Mouse (Mus musculus) hindbrain, embryonic 15.5 days (tissue): ENCODE results near the gene Akt1. TPM values are rescaled to one million over a fixed set of nuclear protein-coding genes. Genes with fewer than 3 reads are reported as not detected.

Source experiments
- ATAC-seq: fragments of 200-750 bp; cut with Nextera tagmentation; 2 replicates; pipeline ENCODE4 v1.8.0; 2017; ENCODE audit warnings: low read depth, moderate number of reproducible peaks, moderate TSS enrichment; ENCODE audit not compliant: low FRiP score
- H3K27ac ChIP-seq: fragments of 300-500 bp; sonication (generic); replicated peaks from 2 replicates; pipeline ENCODE4 v1.5.1; 2015; ENCODE audit warnings: mild to moderate bottlenecking, inconsistent platforms
- H3K27me3 ChIP-seq: fragments of 300-500 bp; sonication (generic); 2 replicates; pipeline ENCODE4 v1.6.1; 2015; ENCODE audit warnings: control low read depth, inconsistent platforms
- H3K36me3 ChIP-seq: fragments of 300-500 bp; sonication (generic); 2 replicates; pipeline ENCODE4 v1.6.1; 2015; ENCODE audit warnings: control low read depth, inconsistent platforms
- H3K4me1 ChIP-seq: fragments of 300-500 bp; sonication (generic); replicated peaks from 2 replicates; pipeline ENCODE4 v1.6.1; 2015; ENCODE audit warnings: control low read depth, inconsistent platforms
- H3K4me2 ChIP-seq: fragments of 300-500 bp; sonication (generic); 2 replicates; pipeline ENCODE4 v1.6.1; 2015; ENCODE audit warnings: moderate library complexity, mild to moderate bottlenecking, inconsistent platforms
- H3K4me3 ChIP-seq: fragments of 300-500 bp; sonication (generic); 2 replicates; pipeline ENCODE4 v1.5.1; 2015; ENCODE audit warnings: mild to moderate bottlenecking, inconsistent platforms
- H3K9ac ChIP-seq: fragments of 300-500 bp; sonication (generic); 2 replicates; pipeline ENCODE4 v1.6.1; 2015; ENCODE audit warnings: inconsistent platforms
- H3K9me3 ChIP-seq: fragments of 300-500 bp; sonication (generic); 2 replicates; pipeline ENCODE4 v1.6.1; 2016; ENCODE audit warnings: control low read depth, inconsistent platforms
- WGBS: fragments of 180-500 bp; shearing (Covaris S2); methylation state at CpG from one replicate; pipeline ENCODE4 v1.1.7; 2015; 5-methylcytosine and 5-hydroxymethylcytosine counted together
- polyA plus RNA-seq: library from polyadenylated mRNA; unstranded; fragments of >200 nt; fragmentation: Nextera tagmentation; extraction: Ambion mirVana; gene quantifications from 2 replicates; pipeline ENCODE4 v1.2.1, GENCODE M21; 2015

Akt1 gene
- polyA plus RNA-seq, 1 experiment from 2014 or later = 159 TPM

DNA sequence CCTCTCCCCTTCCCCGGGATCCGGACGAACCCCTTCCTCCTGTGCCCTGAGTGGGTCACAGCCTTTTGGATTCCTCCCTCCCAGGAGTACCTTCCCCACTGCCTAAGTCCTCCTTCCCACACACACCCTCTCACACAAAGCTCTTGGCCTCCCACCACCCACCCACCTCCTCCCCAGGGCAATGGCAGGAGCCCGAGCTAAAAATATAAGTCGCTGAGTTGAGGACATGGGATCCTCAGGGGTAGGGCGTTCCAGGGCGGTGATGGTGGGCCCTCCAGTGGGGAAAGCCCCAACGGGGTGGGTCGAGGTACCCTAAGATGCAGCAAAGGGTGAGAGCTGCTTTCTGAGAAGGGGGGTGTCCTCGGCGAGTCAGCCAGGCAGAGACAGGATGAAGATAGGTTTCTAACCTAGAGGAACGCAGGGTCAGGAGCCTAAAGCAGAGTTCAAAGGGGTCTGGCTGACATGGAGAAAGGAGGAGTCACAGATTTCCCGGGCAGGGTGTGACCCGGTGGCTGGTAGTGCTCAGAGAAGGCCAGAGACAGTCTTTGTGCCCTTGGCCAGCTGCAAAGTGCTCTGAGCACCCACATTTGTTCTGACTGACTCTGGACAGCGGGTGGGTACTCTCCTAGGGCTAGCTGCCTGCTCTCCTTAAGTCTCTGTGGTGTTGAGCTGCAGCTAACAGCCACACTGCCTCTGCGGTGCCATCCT is 54.2 kb downstream of the Akt1 start:
- H3K27ac ChIP-seq = no peak overlapping the region
- H3K4me2 ChIP-seq = peak overlapping the region; percentile 98
- no peaks in the 10 kb centered on the region for H3K9me3 ChIP-seq
- H3K9ac ChIP-seq = peak overlapping the region; percentile 64
- H3K27me3 ChIP-seq = peaks cover 17% of the 10 kb centered on the region
- WGBS = 11% methylated on average over 16 of the region's 16 CpGs
- H3K4me1 ChIP-seq = peaks cover 17% of the 10 kb centered on the region
- 0 out of 2 replicates have a peak, but pooled peaks have one; percentile 6 for ATAC-seq
- H3K4me3 ChIP-seq = peak overlapping the region; percentile 57
- H3K36me3 ChIP-seq = no peaks in the 10 kb centered on the region

DNA sequence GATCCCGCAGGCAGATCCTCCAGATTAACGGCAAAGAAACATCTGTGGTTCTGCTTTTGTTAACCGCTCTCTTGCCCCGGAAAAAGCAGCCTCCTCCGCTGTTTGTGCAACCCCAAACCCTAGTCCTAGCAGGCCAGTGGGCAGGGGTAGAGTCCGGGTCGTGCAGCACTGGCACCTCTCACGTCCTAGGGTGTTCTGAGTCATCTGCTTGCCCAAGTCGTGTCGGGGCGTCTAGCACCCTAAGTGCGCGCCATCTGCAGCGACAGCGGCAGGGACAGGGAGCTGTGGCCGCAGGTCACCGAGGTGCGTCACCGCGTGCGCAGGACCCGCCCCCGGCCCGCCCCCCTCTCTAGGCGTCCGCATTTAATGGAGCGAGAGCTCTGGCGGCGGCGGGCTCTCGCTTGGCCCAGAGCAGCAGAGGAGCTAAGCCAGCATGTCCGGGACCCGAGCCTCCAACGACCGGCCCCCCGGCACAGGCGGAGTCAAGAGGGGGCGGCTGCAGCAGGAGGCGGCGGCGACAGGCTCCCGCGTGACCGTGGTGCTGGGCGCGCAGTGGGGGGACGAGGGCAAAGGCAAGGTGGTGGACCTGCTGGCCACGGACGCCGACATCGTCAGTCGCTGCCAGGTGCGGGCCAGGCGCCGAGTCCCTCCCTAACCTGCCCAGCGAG is 54.9 kb downstream of the Akt1 start, which contains the start of gene Adssl1:
Gene Adssl1 (plus strand): TSS at position 360 of the 668 bp plus-strand sequence.
- peaks cover 17% of the 10 kb centered on the region for H3K27me3 ChIP-seq
- peak within 1 kb of the TSS; percentile 64 for H3K9ac ChIP-seq
- peak within 1 kb of the TSS; percentile 57 for H3K4me3 ChIP-seq
- H3K36me3 ChIP-seq = no peaks in the 10 kb centered on the region
- peaks cover 17% of the 10 kb centered on the region for H3K4me1 ChIP-seq
- H3K9me3 ChIP-seq = no peaks in the 10 kb centered on the region
- under 1% methylated on average over 54 of the region's 56 CpGs for WGBS
- no peak within 1 kb of the TSS for H3K27ac ChIP-seq
- H3K4me2 ChIP-seq = peak within 1 kb of the TSS; percentile 98
- peak; percentile 74 for ATAC-seq

DNA sequence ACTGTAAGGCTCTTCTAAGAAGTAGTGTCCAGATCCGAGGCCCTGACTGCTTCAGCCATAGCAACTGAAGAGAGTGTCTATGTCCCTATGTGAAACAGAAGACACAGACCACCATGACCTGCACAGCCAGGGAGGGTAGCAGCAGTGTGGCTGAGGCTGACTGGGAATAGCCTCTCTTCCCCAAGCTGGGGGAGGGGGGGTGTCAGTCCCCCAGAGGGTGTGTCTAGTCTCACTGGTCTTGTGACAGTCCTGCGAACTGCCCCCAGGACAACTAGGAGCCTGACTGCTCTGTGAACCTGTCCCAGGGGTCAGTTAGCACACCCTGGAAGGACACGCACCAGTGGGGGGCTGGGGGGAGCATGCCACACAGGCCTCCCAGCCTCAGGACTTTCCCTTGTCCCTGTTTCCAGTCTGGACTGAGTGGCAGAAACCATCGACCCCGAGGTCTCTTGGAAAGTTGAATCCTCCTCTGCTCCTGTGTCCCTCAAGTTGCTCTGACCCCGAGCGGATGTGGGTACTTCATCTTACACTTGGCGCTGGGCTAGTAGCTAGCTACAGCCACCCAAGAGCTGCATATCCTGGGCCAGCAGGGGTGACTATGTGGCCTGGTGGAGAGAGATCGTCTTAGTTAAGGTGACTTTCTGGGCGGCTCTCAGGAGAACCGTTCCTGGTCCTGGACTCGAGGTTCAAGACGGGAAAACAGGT is 55.6 kb downstream of the Akt1 start:
- H3K9me3 ChIP-seq = no peaks in the 10 kb centered on the region
- peak overlapping the region; percentile 98 for H3K4me2 ChIP-seq
- no peak overlapping the region for H3K27ac ChIP-seq
- H3K4me3 ChIP-seq = peak overlapping the region; percentile 57
- H3K4me1 ChIP-seq = peaks cover 17% of the 10 kb centered on the region
- H3K36me3 ChIP-seq = no peaks in the 10 kb centered on the region
- no peak for ATAC-seq
- peaks cover 17% of the 10 kb centered on the region for H3K27me3 ChIP-seq
- WGBS = 29% methylated on average over 13 of the region's 13 CpGs
- peak overlapping the region; percentile 64; the same call in 1 of the 2 replicates for H3K9ac ChIP-seq

DNA sequence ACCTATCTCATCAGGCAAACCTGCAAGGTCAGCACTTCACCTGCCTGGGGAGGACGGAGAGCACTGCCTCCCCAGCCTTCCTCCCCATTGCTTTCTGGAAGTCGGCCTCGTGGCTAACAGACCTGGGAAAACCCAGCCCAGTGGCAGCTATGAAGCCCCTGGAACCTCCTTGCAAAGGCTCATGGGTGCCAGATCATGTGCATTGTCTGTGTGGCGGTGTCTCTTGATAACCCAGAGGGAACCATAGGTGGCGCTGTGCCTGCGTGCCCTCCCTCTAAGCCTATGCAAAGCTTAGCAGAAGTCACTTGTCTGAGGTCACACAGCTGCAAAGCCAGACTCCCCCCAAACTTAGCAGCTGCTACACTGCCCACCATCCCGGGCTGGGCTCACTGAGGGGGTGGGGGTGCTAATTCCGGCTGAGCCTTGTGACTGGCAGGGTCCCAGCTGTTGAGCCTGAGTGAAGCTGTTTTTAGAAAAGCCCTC is 56.7 kb downstream of the Akt1 start:
- WGBS = 11% methylated on average over 8 of the region's 8 CpGs
- Histone ChIP-seq H3K4me1 (peaks cover 17% of the 10 kb centered on the region), H3K4me2 (no peak overlapping the region), H3K36me3 (no peaks in the 10 kb centered on the region), H3K27ac (no peak overlapping the region), H3K9me3 (no peaks in the 10 kb centered on the region), H3K27me3 (peaks cover 17% of the 10 kb centered on the region), H3K9ac (no peak overlapping the region), H3K4me3 (no peak overlapping the region)
- ATAC-seq = peak; percentile 17; the same call in 1 of the 2 replicates

DNA sequence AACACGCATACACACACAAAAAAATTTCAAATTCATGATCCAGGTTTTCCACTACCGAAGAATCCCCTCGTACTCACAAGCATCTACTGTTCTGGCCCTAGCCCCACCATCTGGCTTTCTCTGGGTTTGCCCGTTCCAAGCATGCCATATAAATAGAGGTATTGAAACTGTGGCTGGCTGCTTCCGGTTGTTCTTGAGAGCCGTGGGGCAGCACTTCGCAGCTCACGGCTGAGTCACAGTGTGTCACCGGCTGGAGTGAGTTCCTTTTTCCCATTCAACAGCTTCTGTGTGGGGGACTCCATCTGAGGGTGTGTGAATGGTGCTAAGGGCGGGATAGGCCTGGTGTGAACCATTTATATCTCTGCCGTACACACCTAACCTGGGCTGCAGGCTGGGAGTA is 57.5 kb downstream of the Akt1 start:
- no peak overlapping the region for H3K4me2 ChIP-seq
- no peak overlapping the region for H3K4me3 ChIP-seq
- no peaks in the 10 kb centered on the region for H3K9me3 ChIP-seq
- H3K36me3 ChIP-seq = no peaks in the 10 kb centered on the region
- no peak overlapping the region for H3K27ac ChIP-seq
- peaks cover 17% of the 10 kb centered on the region for H3K4me1 ChIP-seq
- no peak for ATAC-seq
- no peak overlapping the region for H3K9ac ChIP-seq
- 89% methylated on average over 11 of the region's 11 CpGs for WGBS
- peaks cover 17% of the 10 kb centered on the region for H3K27me3 ChIP-seq

DNA sequence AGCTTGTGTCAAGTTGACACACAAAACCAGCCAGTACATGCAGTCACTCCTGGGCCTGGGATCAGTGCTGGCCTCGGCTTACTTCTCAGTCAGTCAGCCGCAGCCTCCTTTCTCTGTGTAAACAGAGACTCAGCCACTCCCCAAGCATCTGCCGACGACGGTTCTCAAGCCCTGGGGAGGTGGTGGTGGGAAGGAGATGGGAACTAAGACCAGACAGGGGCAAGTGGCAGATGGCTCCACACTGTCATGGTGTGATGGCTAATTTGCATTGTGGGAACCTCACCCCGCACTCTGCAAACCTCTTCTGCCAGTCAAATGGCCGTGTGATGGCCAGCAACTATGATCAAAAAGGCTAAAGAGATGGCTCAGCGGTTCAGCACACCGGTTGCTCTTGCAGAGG is 58.0 kb downstream of the Akt1 start:
- Histone ChIP-seq H3K9me3 (no peaks in the 10 kb centered on the region), H3K36me3 (no peaks in the 10 kb centered on the region), H3K4me1 (peaks cover 17% of the 10 kb centered on the region), H3K9ac (no peak overlapping the region), H3K4me2 (no peak overlapping the region), H3K27ac (no peak overlapping the region), H3K27me3 (peaks cover 17% of the 10 kb centered on the region), H3K4me3 (no peak overlapping the region)
- 58% methylated on average over 9 of the region's 9 CpGs for WGBS
- no peak for ATAC-seq

DNA sequence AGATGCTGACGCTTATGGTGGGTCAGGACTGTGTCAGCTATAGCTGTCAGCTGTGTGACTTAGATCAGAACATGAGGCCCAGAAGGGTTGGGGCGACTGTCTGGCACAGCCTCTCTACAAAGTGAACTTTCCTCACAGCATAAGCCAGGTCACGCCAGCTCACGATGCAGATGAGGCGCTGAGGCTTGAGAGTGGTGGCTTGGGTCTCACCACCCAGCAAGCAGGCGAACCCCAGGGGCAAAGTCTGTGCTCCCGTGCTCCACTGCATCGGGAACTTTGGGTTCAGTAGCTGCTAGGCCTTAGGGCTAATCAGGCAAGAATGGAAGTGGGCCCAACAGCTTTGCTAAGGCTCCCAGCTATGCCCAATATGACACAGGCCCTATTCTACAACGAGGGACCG is 65.7 kb downstream of the Akt1 start:
- Histone ChIP-seq H3K27ac (no peak overlapping the region), H3K9ac (no peak overlapping the region), H3K4me2 (no peak overlapping the region), H3K27me3 (no peaks in the 10 kb centered on the region), H3K36me3 (no peaks in the 10 kb centered on the region), H3K9me3 (no peaks in the 10 kb centered on the region), H3K4me3 (no peak overlapping the region), H3K4me1 (0 out of 2 replicates have a peak, but pooled peaks cover 4% of the 10 kb centered on the region)
- WGBS = 87% methylated on average over 10 of the region's 10 CpGs
- ATAC-seq = no peak

DNA sequence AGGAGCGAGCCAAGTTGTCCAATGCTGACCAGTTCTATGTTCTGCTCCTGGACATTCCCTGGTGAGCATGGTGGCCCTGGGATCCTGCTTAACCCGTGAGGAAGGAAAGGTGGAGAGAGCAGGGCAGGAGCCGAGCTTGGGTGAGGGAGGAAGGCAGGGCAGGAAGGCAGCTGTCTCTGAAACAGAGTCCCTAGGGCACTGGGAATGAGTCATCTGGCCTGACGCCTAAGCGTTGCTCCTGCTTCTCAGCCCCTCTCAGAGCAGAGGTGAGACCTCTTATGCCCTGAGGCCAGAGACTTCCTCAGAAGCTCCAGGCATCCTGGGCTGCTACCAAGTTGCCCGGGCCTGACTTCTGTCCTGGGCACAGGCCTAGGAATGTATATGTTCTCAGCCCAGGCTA is 67.7 kb downstream of the Akt1 start:
- no peak overlapping the region for H3K9ac ChIP-seq
- no peaks in the 10 kb centered on the region for H3K36me3 ChIP-seq
- H3K4me3 ChIP-seq = no peak overlapping the region
- no peaks in the 10 kb centered on the region for H3K9me3 ChIP-seq
- 0 out of 2 replicates have a peak, but pooled peaks cover 4% of the 10 kb centered on the region for H3K4me1 ChIP-seq
- ATAC-seq = no peak
- no peaks in the 10 kb centered on the region for H3K27me3 ChIP-seq
- H3K4me2 ChIP-seq = no peak overlapping the region
- no peak overlapping the region for H3K27ac ChIP-seq
- 81% methylated on average over 6 of the region's 6 CpGs for WGBS

DNA sequence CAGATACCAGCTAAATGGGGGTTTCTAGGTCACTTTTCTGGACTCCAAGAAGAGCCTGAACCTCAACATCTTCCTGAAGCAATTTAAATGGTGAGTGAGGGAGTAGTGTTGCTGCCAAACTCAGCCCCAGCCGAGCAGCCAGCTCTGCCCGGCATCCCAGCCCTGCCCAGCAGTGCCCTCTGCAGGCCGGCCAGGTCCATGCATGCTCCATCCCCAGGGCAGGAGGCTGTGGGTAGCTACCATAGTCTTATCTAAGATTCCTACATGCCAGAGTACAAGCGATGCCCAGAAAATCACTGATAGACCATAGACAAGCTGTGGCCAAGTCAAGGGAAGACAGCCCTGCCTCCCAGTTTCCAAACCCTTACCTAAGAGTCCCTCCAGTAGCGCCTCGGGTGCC is 68.9 kb downstream of the Akt1 start:
- 47% methylated on average over 6 of the region's 6 CpGs for WGBS
- Histone ChIP-seq H3K27ac (no peak overlapping the region), H3K9me3 (no peaks in the 10 kb centered on the region), H3K36me3 (no peaks in the 10 kb centered on the region), H3K4me3 (no peak overlapping the region), H3K27me3 (no peaks in the 10 kb centered on the region), H3K4me1 (0 out of 2 replicates have a peak, but pooled peaks cover 4% of the 10 kb centered on the region), H3K4me2 (no peak overlapping the region), H3K9ac (no peak overlapping the region)
- no peak for ATAC-seq

DNA sequence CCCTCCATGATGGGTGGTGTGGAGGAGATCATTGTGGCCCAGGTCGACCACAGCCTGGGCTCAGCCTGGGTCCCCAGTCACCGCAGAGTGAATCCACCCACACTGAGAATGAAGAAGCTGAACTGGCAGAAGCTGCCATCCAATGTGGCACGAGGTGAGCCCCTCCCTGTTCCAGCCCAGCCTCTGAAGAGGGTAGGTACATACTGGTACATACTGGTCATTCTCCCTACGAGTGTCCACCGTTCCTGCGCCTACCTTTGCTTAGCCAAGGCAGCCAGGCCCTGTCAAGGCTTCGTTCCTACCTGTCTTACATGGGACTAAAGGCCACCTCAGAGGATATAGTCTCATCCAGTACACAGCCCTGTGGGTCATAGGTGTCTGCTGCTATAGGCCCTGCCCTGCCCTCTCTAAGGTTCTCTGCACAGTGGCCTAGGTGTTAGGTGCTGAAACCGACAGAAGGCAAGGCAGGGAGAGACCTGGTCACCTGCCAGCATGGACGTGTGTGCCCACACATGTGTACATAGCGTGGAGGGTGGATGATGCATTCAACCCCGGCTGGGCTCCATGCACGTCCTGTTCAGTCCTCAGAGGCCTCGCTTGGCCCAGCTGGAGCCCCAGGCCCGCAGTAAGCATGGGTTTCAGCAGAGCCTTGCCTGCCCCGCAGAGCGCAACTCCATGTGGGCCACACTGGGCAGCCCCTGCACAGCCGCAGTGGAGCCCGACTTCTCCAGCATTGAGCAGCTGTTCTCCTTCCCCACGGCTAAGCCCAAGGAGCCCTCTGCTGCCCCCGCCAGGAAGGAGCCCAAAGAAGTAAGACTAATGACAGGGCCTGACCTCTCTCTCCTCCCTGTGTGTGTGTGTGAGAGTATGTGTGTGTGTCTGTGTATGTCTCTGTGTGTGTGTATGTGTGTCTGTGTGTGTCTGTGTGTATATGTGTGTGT is 69.7 kb downstream of the Akt1 start:
- ATAC-seq = peak; percentile 46; the same call in 1 of the 2 replicates
- Histone ChIP-seq H3K27me3 (no peaks in the 10 kb centered on the region), H3K9ac (no peak overlapping the region), H3K4me2 (no peak overlapping the region), H3K4me3 (no peak overlapping the region), H3K4me1 (0 out of 2 replicates have a peak, but pooled peaks cover 4% of the 10 kb centered on the region), H3K27ac (no peak overlapping the region), H3K9me3 (no peaks in the 10 kb centered on the region), H3K36me3 (no peaks in the 10 kb centered on the region)
- 55% methylated on average over 20 of the region's 20 CpGs for WGBS

DNA sequence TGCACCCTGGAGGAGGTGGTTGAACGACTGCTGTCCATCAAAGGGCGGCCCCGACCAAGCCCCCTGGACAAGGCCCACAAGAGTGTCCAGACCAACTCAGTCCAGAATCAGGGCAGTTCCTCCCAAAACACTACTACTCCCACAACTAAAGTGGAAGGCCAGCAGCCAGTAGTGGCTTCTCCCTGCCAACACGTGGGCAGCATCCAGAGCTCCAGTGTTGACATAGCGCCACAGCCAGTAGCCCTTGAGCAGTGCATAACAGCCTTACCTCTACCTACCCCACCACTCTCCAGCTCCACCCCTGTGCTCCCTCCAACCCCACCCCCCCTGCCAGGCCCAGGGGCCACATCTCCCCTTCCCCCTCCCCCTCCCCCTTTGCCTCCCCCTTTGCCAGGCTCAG is 70.7 kb downstream of the Akt1 start:
- Histone ChIP-seq H3K4me3 (no peak overlapping the region), H3K4me2 (no peak overlapping the region), H3K27ac (no peak overlapping the region), H3K9me3 (no peaks in the 10 kb centered on the region), H3K9ac (no peak overlapping the region), H3K4me1 (0 out of 2 replicates have a peak, but pooled peaks cover 4% of the 10 kb centered on the region), H3K27me3 (no peaks in the 10 kb centered on the region), H3K36me3 (no peaks in the 10 kb centered on the region)
- WGBS = 78% methylated on average over 5 of the region's 5 CpGs
- no peak for ATAC-seq
